ENCODE assay signal across 19 mouse cellular contexts in genomic region chr5:131489846-131490245, GRCm38 (mm10).
"Had no signal": no experiment of that assay in that cellular context is flagged by ENCODE, and none has a peak within 500 bp of the region (broad histone marks: within the 10 kb centered on the region; RNA-seq: fewer than 3 reads in every experiment).

No protein-coding gene starts in this region.

- H3K9ac ChIP-seq: lung, embryonic 14.5 days; midbrain, embryonic 12.5 days; neural tube, embryonic 13.5 days; neural tube, embryonic 15.5 days had no signal

- DNase-seq: lung, adult 18-20 months; lung, embryonic 14.5 days; lung, postnatal 10 days; lung, postnatal 4 days; midbrain, embryonic 14.5 days; retina, postnatal 1 day; right cerebral cortex, adult 18-20 months; right cerebral cortex, postnatal 25 days; right cerebral cortex, postnatal 4 days; spleen, adult 18-20 months; thymus, adult 18-20 months; thymus, postnatal 14 days; thymus, postnatal 36 days had no signal

- H3K27ac ChIP-seq: midbrain, embryonic 10.5 days; midbrain, embryonic 12.5 days; neural tube, embryonic 13.5 days; neural tube, embryonic 15.5 days had no signal

- ATAC-seq: midbrain, embryonic 16.5 days had no signal

- H3K27me3 ChIP-seq: midbrain, embryonic 12.5 days; neural tube, embryonic 13.5 days; neural tube, embryonic 15.5 days had no signal

- H3K9me3 ChIP-seq: midbrain, embryonic 12.5 days; neural tube, embryonic 13.5 days; neural tube, embryonic 15.5 days had no signal

- H3K36me3 ChIP-seq: neural tube, embryonic 13.5 days; neural tube, embryonic 15.5 days had no signal

- H3K4me3 ChIP-seq: midbrain, embryonic 10.5 days; midbrain, embryonic 12.5 days; myocyte; neural tube, embryonic 13.5 days; neural tube, embryonic 15.5 days had no signal
